Mouse (Mus musculus): ENCODE data around the gene Nfatc4.

- no peak for TF ChIP-seq BHLHE40 (IDR thresholded peaks at IDR 0.05; ENCODE audit: low read depth, low read length)
- no peak for TF ChIP-seq RAD21 (IDR thresholded peaks at IDR 0.05; ENCODE audit: low read depth, low read length)
- no peak for TF ChIP-seq USF1 (IDR thresholded peaks at IDR 0.05; ENCODE audit: low read depth, low read length)
- no peak for TF ChIP-seq POLR2A (IDR thresholded peaks at IDR 0.05; ENCODE audit: low read depth, low read length)
Measured at GRCm38 (mm10) chr14:55845506-55846294, 22.8 kb downstream of the Nfatc4 start.

Measured in CH12.LX (cell line).